Mouse (Mus musculus) embryo, embryonic 10.5 days (tissue): ENCODE results near the gene Ubtd1.

Source experiments
- DNase-seq: peaks from one replicate; pipeline ENCODE4 v3.0.0-alpha.2; 2015; ENCODE audit warnings: low spot score

The Ubtd1 gene

DNA sequence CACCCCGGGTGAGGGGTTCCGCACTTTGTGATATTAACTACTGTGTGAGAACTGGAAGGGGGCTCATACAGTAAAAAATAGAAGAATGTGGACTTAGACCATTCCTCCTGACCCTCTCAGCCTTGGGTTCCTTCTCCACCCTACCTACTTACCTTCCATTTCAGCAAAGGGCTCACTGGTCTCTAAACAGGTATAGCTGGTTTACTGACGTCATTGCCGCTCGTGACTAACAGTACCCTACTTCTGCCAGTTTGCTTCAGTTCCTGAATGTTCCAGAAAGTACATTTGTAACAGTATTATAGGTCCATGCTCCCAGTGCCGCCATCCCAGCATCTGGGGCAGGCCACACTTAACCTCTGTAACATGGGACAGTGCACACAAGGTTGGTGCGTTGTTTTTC, 12.5 kb downstream of the Ubtd1 start:
- no peak for DNase-seq

DNA sequence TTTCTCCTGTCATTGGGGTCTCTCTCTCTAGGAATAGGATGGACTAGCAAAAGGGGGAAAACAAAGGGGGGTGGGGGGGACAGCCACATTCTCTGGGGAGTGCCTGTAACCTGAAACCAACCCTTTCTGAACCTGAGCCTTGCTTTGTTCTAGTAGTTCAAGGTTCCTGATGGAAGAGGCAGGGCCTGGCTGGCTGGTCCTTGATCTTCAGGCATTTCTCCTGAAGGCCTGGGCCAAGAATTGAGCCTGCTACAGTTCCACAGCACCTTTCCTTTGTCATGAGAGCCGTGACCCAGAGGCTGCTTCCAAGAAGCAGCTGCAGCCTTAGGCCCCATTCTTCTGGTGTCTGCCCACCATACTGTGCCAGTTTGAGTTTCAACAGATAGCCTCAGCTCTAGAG, 13.9 kb downstream of the Ubtd1 start:
- no peak for DNase-seq

GRCm38 (mm10) chr19:41997090-41997489, 15.5 kb downstream of the Ubtd1 start:
- DNase-seq: no peak

GRCm38 (mm10) chr19:41998770-41999548, 17.4 kb downstream of the Ubtd1 start:
- DNase-seq: no peak

GRCm38 (mm10) chr19:41999688-42000283, 18.2 kb downstream of the Ubtd1 start:
- no peak for DNase-seq

DNA sequence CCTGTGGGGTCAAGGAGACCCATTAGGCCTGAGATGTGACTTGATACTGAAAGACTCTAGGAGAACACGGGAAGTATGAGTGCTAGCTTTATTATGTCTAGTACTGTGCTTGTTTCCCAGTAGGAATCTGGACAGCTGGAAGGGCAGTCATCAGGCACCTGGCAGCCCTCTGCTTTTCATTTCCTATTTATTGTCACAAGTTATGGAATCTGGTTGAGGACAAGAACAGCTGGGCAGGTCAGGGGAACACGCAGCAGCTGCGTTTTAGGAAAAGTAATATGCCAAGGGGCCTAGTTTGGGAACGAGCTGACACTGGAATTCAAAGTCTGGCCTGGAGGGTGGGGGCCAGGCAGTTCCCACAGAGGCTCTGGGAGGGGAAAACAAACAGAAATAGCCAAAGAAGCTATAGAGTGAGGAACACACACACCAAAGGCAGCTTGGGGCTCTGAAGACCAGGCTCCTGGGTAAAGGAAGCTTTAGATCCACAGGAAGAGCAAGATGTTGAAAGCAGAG, 18.9 kb downstream of the Ubtd1 start:
- DNase-seq: no peak

- DNase-seq: no peak
Observed at GRCm38 (mm10) chr19:42001253-42001980, 19.9 kb downstream of the Ubtd1 start.

- no peak for DNase-seq
Observed at GRCm38 (mm10) chr19:42004258-42004657, 22.7 kb downstream of the Ubtd1 start.

DNA sequence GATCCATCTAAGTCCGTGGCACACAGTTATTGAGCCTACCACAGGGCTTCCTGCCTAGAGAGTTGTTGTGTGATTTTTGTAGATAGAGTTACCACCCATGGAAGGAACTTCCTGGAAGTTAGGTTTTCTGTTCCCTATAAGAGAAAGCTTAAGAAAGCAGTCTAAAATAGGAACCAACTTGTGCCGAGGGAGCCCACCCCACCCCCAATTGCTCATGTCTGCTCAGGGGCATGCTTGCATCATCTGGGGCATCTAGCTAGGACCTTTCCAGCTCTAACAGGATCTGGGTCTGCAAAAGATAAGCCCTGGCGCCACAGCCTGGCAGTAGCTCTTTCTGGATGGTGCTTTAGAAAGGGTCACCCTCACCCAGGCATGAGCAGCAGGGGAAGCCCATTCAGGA, 24.1 kb downstream of the Ubtd1 start:
- no peak for DNase-seq

DNA sequence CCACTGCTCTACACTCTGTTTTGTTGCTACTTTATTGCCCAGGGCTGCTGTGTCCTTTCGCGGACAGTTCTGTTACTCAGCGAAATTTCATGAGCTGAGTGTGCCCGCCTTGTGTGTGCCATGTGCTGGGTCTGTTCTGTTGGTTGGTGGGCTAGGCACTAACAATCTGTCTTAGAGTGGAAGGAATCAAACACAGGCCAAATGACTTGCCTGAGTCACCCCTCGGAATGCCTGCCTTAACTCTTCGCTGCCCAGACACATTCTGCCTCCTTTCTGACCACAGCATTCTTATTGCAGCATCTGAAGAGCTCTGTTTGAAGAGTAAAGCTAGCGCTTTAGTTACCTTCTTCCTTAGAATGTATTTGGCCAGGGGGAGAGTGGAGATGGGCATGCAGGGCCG, 25.0 kb downstream of the Ubtd1 start:
- no peak for DNase-seq

DNA sequence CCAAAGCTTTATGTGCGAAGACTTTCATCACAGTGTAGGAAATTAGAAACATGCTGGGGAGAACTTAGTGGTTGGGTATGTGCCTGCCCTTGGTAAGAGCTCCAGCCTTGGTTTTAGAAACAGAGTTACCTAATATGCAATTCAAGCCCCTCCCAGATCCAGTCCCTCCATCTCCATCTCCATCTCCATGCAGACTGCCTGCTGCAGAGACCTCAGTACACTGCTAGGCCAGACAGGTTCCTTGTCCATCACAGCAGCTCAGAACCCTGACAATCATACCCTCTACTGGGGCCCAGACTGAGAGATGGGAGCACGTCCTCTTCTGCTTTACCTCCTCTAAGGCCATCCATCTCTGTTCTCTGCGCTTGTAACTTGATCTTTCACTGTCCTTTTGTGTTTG, 27.0 kb downstream of the Ubtd1 start:
- DNase-seq: no peak

GRCm38 (mm10) chr19:42009067-42009466, 27.5 kb downstream of the Ubtd1 start:
- DNase-seq: no peak

GRCm38 (mm10) chr19:42010436-42010835, 28.9 kb downstream of the Ubtd1 start:
- no peak for DNase-seq

- DNase-seq: no peak
Observed at GRCm38 (mm10) chr19:42011123-42011522, 29.6 kb downstream of the Ubtd1 start.

DNA sequence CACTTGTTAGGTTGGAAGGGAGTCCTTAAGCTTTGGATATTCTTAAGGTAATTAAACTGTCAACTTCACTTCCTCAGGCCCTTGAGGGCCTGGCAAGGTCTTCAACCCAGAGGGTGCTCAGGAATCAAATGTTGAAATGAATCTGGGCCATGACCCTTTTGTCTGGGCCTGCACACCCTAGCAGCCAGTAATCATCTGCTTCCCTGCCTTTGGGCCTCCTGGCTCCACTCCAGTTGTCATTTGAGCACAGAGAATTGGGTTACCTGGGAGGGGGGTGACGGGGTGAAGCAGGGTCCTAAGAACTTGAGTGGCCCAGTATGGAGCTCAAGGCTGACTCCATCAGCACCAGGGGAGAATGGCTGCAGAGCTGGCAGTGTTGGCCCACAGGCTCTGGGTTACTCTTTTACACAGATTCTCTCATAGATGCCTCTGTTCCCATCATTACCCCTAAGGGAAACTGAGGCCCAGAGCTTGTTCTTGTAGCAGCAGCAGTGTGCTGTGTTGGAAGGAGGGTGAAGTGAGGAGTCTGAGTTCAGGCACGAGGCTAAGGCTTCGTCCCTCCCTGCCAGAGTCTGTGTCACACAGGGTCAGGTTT, 32.8 kb downstream of the Ubtd1 start:
- DNase-seq: no peak

- no peak for DNase-seq
Observed at GRCm38 (mm10) chr19:42015001-42015400, 33.4 kb downstream of the Ubtd1 start.

GRCm38 (mm10) chr19:42016251-42016650, 34.7 kb downstream of the Ubtd1 start:
- DNase-seq: no peak

GRCm38 (mm10) chr19:42016840-42017239, 35.3 kb downstream of the Ubtd1 start:
- no peak for DNase-seq

DNA sequence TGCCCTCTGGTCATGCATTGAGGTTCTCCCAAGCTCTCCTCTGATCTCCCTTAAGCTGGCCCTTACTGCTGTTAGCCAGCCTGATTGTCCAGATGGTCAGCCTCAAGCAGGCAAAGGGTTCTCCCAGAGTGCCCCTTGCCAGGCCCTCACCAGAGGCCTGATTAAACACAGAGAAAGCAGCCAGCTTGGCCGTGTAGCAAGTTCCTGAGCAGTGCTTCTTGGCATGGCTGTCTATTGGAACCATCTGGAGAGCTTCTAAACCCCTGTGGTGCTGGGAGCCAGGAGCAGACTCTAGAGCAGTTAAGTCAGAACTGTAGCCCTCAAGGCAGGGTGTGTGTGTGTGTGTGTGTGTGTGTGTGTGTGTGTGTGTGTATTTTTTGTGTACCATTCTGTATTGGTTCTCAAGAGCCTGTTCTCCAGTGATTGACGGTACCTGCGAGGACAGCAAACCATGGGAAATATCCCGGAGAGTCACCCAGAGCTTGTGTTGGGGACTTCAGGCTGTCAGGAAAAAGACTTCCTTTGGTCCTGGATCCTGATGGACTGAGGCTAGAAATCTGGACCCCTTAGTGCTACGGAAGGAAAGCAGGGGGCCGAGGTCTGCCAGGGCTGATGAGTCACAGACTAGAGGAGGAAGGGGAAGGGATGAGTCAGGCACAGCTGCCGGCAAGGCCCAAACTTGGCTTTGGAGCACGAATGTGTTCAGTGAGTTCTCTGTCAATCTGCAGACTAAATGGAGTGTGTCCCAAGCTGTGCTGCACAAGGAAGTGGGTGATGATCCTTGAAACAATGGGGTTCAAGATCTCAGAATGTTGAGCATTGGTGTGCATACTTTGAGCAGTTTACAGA, 36.1 kb downstream of the Ubtd1 start:
- no peak for DNase-seq

GRCm38 (mm10) chr19:42019011-42019522, 37.5 kb downstream of the Ubtd1 start:
- peak; percentile 59 for DNase-seq
